Mouse (Mus musculus) urinary bladder, postnatal 25 days (tissue): ENCODE data around the gene Fxr2.
A peak's percentile ranks its signal among the peaks of the same experiment; 100 is the strongest.

Experiments
- DNase-seq: peaks from one replicate; pipeline ENCODE4 v3.0.0; 2022; ENCODE audit warnings: low spot score

Gene Fxr2

DNA sequence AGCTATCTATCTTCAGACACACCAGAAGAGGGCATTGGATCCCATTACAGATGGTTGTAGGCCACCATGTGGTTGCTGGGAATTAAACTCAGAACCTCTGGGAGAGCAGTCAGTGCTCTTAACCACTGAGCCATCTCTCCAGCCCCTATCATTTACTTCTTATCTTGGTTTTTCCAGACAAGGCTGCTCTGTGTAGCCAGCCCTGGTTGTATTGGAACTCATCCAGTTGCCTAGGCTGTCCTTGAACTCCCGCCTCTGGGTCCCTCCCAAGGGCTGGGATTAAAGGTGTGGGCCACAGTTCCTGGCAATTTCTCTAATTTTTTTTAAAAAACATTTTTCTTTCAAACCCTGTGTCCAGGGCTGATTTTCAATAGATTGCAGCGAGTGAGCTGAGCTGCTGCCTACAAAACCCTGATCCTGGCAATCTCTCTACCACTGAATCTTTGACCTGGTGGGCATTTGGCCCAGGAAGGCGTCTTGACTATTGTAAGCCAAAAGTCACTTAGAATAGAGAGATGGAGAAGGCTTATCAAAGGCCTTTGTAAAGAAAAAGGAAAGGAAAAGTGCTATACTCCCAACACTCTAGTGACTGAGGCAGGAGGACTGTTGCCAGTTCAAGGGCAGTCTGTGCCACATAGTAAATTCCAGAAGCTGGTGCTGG lies 28.6 kb downstream of the Fxr2 start:
- no peak for DNase-seq

DNA sequence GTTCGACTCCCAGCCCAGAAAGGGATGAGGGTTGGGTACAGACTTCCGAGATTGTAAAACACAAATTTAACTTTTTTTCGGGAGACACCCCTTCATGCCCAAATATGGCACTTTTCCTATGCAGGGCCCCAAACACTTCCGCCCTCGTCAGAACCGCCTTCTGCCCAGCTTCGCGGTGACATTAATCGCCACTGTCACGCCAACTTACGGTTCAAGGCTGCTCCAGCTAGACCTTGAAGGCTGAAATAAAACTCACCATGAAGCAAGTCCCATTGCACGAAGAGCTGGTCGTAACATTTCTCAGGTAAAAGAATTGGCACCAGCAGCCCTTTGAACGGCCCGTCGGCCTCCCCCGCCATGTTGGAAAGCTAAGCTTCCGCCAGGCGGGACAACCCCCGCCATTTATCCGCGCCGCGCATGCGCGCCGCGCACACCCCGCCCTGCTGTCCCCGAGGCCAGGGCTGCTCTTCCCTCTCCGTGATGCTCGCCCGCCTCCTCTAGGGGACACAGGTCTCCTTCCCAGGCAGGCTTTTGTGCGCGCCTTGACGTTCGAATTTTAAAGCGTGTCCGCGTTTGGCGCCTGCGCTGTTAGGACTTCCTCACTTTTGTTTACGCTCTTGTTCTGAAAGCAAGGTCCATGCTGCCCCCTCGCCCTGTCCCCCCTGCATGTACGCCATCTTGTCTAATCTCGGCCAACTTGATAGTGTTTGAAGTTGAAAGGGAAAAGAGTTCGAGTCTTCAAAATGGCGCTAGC lies 29.6 kb downstream of the Fxr2 start, which contains the start of gene Mpdu1:
TSS of gene Mpdu1 (minus strand) at position 430 of the 754 bp plus-strand sequence.
- DNase-seq: peak; percentile 81

DNA sequence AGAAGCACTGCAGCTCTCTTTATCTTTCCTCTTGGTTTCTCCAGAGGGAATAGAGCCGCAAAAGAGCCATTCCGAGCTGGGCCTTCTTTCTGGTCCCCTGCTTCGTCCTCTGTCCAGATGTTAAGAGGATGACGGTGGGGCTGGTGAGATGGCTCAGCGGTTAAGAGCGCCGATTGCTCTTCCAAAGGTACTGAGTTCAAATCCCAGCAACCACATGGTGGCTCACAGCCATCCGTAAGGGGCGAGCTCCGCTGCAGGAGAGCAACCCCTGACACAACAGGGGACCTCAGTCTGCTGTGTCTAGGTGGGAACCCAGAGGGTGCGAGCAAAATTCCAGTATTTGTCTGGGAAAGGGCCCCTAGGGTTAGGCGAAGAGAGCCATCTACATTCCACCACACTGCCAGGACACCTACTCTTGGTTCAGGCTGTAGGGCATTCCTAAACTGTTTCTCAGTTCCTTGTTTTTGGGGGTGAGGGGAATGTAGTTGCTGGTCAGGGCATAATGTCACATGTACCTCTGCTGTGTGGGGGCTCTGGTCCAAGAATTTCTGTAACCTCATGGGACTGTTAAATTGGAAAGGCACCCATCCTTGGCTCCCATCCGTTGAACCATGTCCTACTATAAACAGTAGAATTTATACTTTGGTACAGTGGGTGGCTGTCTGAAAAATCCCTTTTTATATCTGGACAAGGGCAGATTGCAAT lies 30.3 kb downstream of the Fxr2 start:
- DNase-seq: no peak

DNA sequence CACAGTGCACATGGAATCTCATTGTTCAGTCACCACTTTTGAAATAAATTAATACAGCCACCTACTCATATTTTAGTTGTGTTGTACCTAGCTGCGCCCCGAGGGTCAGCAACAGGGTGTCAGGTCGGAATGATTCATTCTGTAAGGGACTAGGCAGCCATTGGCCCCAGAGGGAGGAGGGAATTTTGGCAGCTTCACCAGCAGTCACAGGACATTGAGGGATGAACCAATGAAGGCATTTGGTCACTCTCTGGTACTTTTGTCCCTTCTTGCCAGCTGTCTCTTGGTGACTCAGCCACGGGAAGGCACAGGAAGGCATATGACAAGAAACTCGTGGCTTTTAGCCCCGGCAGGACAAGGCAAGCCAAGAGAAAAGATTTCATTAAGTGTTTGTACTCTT lies 31.0 kb downstream of the Fxr2 start:
- DNase-seq: no peak

DNA sequence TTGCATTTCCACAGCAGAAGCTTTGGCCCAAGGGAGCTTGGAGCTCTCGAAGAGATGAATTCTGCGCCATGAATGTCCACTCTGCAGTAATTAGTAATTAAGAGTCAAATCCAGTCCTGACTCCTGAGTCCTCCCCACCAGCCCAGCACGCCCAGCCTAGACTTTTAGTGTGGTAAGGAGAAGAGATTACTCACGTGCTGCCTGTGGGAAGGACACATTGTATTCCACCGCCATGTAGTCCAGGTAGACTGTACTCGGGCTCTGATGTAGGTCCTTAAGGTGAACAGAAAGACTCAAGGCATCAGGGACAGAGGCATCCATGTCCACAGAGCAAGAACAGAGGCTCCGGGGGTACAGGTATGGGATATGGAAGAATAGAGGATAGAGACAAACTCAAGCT lies 32.1 kb downstream of the Fxr2 start:
- DNase-seq: no peak

DNA sequence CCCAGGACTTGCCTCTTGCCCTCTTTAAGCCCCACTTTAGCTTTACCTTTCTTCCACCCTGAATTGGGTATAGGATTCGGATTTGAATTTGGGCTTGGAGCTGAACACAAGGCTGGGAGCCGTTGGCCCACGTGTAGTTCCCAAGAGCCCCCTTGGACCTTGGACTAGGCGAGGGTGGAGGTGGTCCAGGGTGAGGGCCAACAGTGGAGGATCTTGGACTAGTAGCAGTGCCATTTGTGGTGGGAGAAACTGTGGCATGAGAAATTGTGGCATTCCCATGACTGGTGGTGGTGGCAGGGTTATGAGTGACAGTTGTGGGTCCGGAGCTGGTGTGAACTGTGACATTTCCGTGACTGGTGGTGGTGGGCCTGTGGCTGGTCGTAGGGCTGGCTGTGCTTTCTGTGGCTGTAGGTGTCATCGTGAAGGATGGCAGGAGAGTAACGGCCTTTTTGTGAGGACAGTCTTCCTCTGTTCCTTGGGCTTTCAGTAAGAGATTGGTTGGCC lies 32.7 kb downstream of the Fxr2 start:
- no peak for DNase-seq

DNA sequence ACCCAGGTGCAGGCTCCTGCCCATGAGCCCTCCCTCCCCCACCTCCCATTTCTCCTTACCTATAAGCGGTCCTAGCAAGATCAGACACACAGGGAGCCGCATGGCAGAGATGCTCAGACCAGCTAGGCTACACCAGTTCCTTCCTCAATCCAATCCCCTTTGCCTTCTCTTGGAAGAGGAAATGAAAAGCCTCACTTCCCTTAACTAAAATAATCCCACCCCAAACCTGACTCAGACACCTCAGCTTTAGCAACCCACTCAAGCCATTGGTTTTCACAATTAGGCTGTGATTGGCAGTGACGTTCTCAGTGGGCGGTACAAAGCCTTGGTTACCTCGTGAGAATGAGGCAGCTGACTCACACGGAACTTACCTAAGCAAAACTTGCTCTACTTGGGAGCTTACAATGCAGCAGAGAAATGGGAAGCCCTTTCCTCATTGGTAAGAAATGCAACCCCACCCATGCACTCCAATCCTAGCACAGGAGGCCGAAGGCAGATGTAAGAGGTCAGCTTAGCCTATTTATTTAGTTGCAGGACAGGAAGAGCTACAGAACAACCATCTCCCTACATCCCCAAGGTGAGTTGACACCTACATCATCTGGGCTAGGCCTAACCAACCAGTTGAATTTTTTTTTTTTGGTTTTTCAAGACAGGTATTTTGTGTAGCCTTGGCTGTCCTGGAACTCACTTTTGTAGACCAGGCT lies 33.3 kb downstream of the Fxr2 start, which contains the start of gene Cd68:
TSS of gene Cd68 (minus strand) at position 193 of the 704 bp plus-strand sequence.
- DNase-seq: peak; percentile 46

DNA sequence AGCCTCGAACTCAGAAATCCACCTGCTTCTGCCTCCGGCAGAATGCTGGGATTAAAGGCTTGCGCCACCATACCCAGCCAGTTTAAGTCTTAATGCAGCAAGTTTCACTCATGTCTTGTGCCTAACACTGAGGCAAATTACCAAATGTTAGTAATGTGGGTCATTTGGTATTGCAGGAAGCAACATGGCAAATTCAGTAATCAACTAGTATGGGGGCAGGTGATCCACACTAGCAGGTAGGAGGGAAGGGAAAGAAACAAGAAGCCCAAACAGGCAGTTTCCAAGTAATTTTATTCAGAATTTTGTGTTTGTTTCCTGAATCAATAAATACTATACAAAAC lies 33.8 kb downstream of the Fxr2 start:
- no peak for DNase-seq

DNA sequence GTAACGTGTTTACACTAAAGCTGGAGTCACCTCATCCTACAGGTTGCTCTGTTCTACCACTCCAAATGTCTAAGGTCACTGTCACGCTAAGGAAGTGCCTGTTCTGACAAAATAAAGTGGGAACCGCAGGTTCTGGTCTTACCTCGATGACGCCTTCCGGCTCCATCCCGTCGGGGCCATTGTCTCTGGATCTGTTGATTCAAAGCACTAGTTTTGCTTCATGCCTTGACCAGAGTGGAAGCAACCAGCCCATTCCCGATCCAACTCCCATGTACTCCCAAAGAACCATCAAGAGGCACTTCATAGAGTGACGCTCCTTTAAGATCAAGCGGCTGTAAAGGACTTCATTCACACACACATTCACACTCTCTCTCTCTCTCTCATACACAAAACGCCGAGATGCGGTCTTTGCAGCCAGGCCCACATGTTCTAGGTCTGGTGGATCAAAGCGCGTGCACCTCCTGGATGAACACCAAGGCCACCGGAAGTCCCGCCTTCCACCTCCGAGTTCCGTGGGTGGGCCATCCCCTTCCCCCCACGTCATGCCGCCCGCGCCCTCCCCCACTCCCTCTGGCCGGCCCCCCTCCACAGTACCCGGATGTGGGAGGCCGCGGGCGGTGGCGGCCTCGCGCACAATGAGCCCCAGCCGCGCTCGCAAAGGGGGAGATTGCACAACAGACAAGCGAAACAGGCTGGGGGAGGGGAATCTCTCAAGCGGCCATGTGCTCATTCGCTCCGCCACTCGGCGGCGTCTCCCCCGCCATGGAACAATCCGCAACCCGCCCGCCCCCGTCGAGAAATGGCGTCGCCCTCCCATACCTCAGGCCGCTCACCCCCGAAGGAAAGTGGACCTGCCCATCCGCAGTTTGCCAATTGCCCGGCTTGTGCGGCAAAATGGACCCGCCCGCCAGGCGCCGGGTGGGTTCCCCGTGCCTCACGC lies 38.3 kb downstream of the Fxr2 start:
- peak; percentile 94 for DNase-seq

DNA sequence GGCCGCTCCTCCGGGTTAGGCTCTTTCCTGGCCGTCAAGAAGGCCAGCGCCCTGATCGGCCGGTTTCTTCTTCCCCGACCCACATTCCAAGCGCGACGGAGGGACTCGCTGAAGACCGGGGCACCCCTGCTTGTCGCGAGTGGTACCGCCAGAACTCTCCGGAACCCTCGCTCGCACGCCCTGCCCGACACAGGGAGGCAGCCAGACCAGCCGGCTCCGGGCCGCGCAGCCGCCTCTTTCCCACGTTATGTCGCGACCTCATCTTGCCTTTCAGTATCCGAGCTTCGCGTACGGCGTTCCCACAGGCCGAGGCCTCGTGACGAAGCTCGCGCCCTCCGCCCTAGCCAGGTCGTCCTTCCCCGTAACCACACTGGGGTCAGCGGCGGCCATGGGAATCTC lies 38.9 kb downstream of the Fxr2 start:
- no peak for DNase-seq

DNA sequence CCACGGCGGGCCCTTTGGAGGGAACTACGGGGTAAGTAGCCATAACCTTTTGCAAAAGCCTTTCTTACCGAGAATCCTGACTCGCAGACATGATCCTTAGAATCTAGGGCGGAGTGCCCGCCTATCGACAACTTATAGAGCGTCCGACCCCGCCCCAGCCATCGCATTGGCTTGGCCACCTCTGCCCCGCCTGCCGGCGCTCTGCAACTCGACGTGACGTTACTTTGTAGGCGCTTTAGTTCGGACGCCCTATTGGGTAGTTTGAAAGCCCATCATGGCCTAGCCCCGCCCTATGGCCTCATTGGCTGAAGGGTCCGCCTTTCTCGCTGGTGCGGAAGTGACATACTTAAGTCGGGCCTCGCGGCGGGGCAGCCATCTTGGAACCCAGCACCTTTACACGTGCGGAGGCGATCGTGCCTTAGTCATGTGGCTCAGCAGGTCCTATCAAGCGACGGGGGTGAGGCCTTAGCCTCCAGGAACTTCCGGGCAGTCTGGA lies 39.5 kb downstream of the Fxr2 start, which contains the start of gene Eif4a1:
TSS of gene Eif4a1 (minus strand) at position 213 of the 496 bp plus-strand sequence.
- DNase-seq: peak; percentile 97

DNA sequence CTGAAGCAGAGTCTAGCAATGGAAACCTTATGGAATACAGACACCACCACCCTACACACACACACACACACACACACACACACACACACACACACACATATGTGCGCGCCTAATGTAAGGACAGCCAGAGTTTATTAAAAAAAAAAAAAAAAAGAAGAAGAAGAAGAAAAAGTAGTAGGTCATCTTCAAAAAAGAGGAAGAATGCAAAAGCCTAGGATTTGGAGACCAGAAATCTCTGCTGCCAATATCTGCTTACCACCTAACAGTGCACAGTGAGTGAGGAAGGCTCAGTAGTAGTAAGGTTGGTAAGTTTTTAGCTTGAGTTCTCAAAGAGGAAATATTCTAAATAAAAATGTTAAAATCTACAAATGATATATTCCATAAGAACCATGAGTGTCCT lies 46.4 kb downstream of the Fxr2 start:
- DNase-seq: no peak

DNA sequence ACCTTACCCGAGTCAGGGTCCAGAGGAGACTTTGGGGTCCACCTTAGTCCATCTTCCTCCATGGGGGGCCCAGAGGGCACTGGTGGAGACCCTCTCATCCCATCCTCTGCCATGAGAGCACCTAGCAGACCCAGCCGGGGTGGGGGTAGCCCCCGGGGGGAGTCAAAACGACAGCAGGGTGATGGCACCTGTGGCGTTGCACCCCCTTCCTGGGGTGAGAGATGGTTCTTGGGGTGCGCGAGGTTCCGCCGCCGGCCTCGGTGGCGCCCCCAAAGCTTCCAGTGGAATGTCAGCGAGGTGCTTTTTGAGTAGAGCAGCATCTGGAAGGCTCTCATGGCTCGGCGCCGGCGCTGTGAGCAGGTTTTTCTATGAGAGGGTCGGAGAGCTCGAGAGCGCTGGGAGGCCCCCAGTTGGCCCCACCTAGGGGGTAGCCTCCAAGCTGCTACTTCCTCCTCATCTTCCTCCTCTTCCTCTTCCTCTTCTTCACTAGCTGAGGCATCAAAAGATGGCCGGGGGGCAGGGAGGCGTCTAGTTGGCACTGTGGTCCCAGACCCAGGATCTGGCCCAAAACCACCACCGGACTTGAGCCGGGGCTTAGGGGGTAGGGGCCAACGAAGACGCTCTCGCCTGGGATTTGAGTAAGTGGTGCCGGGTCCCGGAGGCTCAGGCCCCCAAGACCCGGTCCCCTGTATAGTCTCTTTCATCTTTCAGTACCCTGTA lies 47.5 kb downstream of the Fxr2 start:
- DNase-seq: no peak

DNA sequence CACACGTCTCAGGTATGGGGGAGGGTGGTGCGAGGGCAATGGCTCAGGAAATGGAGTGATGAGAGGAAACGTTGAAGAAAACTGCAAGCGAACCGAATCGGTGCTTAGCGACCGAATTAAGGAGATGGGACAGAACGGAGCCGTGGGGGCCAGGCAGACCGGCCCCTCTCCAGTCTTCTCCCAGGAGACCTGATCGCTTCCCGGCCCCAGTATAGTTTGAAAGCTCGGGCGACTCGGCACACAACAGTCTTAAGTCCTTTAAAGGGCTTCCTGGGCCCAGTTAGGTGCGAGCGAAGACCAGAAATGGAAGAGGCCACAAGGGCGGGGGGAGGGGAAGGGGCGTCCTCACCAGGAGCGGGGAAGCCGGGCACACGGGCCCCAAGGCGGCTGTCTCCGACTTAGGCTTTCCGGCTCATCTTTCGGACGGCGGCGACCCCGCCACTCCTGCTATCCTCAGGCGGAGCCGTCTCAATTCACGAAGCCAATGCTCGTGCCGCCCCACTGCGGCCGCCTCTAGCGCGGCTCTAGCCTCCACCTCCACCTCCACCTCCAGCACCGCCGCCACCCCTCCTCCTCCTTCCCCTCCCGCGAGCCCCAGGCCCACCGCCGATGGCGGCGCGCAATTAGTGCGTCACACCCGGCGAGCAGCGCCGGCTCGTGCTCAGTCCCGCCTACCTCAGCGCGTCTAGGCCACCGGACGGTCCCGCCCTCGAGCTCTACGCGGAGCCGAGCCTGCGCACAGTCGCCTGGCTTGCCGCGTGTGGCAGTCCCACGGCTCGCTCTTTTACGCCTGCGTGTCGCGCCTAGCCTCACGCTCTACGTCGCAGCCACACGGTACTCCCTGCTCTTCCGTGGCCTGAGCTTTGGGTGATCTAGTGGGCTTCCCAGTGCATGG lies 48.8 kb downstream of the Fxr2 start, which contains the start of gene Senp3:
TSS of gene Senp3 (minus strand) at position 771 of the 895 bp plus-strand sequence.
- peak; percentile 92 for DNase-seq

DNA sequence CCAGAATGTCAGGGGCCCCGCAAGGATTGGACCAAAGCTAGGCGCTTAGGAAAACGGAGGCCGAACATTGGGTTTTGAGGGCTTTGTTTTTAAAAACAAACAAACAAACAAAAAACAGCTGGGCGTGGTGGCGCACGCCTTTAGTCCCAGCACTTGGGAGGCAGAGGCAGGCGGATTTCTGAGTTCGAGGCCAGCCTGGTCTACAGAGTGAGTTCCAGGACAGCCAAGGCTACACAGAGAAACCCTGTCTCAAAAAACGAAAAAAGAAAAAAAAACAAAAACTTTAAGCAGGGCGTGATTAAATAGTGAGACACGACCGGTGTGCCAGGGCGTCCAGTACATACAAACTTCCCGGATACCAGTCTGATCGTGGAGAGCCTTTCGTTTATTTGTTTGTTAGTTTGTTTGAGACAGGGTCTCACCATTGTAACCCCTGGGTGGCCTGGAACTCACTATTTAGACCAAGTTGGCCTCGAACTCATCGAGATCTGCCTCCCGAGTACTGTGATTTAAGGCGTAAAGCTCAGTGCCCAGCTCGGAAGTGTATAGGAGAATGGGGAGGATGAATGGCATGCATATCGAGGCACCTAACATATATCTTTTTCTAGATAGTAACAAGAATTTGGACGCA lies 49.5 kb downstream of the Fxr2 start:
- DNase-seq: no peak

DNA sequence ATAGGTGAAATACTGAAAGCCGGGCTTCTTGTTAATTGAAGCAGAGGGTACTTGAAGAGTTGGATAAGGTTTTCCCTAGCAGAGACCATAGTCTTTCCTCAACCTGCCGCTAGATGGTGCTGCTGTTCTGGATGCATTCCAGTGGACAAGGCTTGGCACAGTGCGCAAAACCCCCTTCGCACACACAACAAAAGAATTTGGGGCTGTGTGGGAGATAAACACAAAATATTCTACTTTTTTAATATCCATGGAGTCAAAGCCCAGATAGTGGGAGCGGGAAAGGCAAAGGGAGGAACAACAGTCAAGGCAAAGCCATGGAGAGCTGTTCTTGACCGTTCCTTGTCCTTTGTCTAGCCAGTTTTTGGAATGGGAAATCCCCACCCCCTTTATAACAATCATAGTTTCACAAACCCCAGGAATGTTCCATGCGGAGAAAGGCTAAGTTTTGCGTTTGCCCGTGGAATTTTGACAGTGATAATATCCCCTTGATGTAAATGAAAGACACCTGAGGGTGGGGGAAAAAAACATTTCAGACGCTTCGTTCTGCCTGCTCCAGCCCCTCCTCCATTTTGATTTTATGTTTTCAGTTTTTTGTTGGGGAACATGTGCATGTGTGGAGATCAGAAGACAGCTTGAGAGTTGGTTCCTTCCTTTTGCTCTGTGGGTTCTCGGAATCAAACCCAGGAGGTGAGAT lies 50.2 kb downstream of the Fxr2 start:
- peak; percentile 93 for DNase-seq

DNA sequence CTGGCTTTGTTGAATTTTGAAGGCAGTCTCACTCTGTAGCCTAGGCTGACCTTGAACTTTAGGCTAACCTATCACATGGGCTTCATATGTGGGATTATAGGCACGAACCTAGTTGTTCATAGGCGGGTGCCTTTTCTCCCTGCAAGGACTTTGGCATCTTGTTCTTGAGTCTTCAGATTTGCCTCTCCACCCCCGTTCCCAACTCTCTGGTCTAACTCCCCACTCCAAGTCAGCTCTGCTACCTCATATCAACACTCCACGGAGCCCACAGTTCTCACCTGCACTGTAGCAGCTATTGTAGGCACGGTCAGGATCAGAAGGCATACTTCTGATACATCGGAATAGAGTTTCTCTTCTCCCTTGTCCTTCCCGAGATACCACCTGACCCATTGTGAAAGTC lies 50.8 kb downstream of the Fxr2 start:
- no peak for DNase-seq
